Mouse (Mus musculus) limb, embryonic 14.5 days (tissue): ENCODE results near the gene Tmem97. TPM values are rescaled to one million over a fixed set of nuclear protein-coding genes. Genes with fewer than 3 reads are reported as not detected.

Experiments used
- ATAC-seq: fragments of 200-750 bp; cut with Nextera tagmentation; 2 replicates; pipeline ENCODE4 v1.8.0; 2017; ENCODE audit warnings: low read depth, moderate number of reproducible peaks, moderate TSS enrichment; ENCODE audit not compliant: low FRiP score
- DNase-seq: peaks from one replicate; pipeline ENCODE4 v3.0.0-alpha.2; 2015; ENCODE audit warnings: low spot score
- H3K27ac ChIP-seq: fragments of 300-500 bp; sonication (generic); replicated peaks from 2 replicates; pipeline ENCODE4 v1.5.1; 2014; ENCODE audit warnings: low read depth, mild to moderate bottlenecking, low read length, moderate library complexity, mixed read lengths
- H3K27me3 ChIP-seq: fragments of 300-500 bp; sonication (generic); 2 replicates; pipeline ENCODE4 v1.6.1; 2014; ENCODE audit warnings: low read length, mixed read lengths; ENCODE audit not compliant: control insufficient read depth, insufficient read depth
- H3K36me3 ChIP-seq: fragments of 300-500 bp; sonication (generic); 2 replicates; pipeline ENCODE4 v1.6.1; 2014; ENCODE audit warnings: mild to moderate bottlenecking, low read length, moderate library complexity, mixed read lengths; ENCODE audit not compliant: control insufficient read depth, insufficient read depth
- H3K4me1 ChIP-seq: fragments of 300-500 bp; sonication (generic); 2 replicates; pipeline ENCODE4 v1.6.1; 2014; ENCODE audit warnings: antibody characterized with exemption, low read length, mixed read lengths; ENCODE audit not compliant: control insufficient read depth, insufficient read depth
- H3K4me2 ChIP-seq: fragments of 300-500 bp; sonication (generic); replicated peaks from 2 replicates; pipeline ENCODE4 v1.6.1; 2014; ENCODE audit warnings: low read depth, mild to moderate bottlenecking, low read length, moderate library complexity; ENCODE audit not compliant: severe bottlenecking
- H3K4me3 ChIP-seq: fragments of 300-500 bp; sonication (generic); replicated peaks from 2 replicates; pipeline ENCODE4 v1.5.1; 2014; ENCODE audit warnings: low read length
- H3K9ac ChIP-seq: fragments of 300-500 bp; sonication (generic); 2 replicates; pipeline ENCODE4 v1.6.1; 2014; ENCODE audit warnings: mild to moderate bottlenecking, low read depth, low read length, moderate library complexity; ENCODE audit not compliant: severe bottlenecking
- H3K9me3 ChIP-seq: fragments of 300-500 bp; sonication (generic); 2 replicates; pipeline ENCODE4 v1.6.1; 2016; ENCODE audit warnings: low read length; ENCODE audit not compliant: control insufficient read depth
- POLR2A ChIP-seq: fragments of 200-500 bp; IDR thresholded peaks from 2 replicates; pipeline ENCODE4 v1.8.0; 2012; ENCODE audit warnings: inconsistent platforms, mild to moderate bottlenecking, moderate library complexity, borderline replicate concordance; ENCODE audit not compliant: insufficient read depth, insufficient read length; ENCODE audit errors: extremely low read depth
- WGBS: fragments of 180-500 bp; shearing (Covaris S2); extraction: QIAGEN DNeasy Blood & Tissue Kit; methylation state at CpG from one replicate; pipeline ENCODE4 v1.1.7; 2014; 5-methylcytosine and 5-hydroxymethylcytosine counted together
- polyA plus RNA-seq, 2 experiments: library from polyadenylated mRNA; depleted of rRNA in 1 of 2; stranded (reverse) in 1 of 2; unstranded in 1 of 2; fragments of >200 nt; fragmentation: Nextera tagmentation in 1 of 2; extraction: Ambion mirVana in 1 of 2; gene quantifications; 2 replicates each; pipeline versions ENCODE4 v1.2.1 to v1.2.3; 2012 to 2014

The Tmem97 gene
- polyA plus RNA-seq, 2 experiments, result 42.6 to 103 TPM

DNA sequence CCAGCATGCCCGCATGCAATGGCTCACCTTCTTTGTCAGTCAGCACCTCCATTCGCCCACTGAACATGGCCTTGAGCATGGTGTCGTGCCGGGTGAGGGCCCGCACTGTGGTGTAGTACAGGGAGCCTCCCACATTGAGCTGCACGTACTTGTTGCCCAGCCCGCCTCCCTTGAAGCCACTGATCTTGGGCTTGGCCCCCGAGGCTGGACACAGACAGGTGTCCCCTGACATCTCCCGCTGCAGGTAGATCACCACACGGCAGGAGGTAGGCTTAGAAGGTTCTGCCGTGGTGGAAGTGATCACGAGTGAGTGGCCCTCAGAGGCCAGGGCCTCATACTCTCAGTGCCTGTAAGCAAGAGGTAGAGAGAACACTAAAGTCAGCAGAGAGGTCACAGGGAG lies 20.6 kb downstream of the Tmem97 start:
- Histone ChIP-seq H3K9ac (no peak overlapping the region), H3K27me3 (no peaks in the 10 kb centered on the region), H3K27ac (no peak overlapping the region), H3K4me2 (no peak overlapping the region), H3K4me3 (no peak overlapping the region), H3K36me3 (peaks cover 60% of the 10 kb centered on the region), H3K4me1 (peaks cover 5% of the 10 kb centered on the region), H3K9me3 (no peaks in the 10 kb centered on the region)
- no peak for DNase-seq
- no peak for TF ChIP-seq POLR2A
- 90% methylated on average over 12 of the region's 12 CpGs for WGBS
- no peak for ATAC-seq

DNA sequence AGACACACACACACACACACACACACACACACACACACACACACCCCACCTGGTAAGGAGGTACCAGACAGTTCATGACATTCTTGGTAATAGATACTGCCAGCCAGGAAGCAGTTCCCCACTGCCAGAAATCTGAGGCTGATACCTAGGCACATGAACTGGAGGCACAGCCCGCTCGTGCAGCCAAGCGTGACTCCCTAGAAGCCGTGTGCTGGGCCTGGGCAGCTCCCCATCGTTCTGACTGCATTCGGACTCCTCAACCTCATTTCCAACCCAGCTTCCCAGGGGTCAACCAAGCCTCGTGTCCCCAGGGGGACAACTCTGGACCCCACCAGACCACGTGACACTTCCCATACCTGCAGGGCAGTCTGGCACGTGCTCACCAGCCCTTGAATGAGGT lies 21.9 kb downstream of the Tmem97 start:
- Histone ChIP-seq H3K4me2 (no peak overlapping the region), H3K27me3 (no peaks in the 10 kb centered on the region), H3K4me3 (no peak overlapping the region), H3K9me3 (no peaks in the 10 kb centered on the region), H3K4me1 (no peaks in the 10 kb centered on the region), H3K36me3 (peaks cover 73% of the 10 kb centered on the region), H3K27ac (no peak overlapping the region), H3K9ac (no peak overlapping the region)
- no peak for ATAC-seq
- no peak for DNase-seq
- WGBS, result 92% methylated on average over 9 of the region's 9 CpGs
- TF ChIP-seq POLR2A, result no peak

DNA sequence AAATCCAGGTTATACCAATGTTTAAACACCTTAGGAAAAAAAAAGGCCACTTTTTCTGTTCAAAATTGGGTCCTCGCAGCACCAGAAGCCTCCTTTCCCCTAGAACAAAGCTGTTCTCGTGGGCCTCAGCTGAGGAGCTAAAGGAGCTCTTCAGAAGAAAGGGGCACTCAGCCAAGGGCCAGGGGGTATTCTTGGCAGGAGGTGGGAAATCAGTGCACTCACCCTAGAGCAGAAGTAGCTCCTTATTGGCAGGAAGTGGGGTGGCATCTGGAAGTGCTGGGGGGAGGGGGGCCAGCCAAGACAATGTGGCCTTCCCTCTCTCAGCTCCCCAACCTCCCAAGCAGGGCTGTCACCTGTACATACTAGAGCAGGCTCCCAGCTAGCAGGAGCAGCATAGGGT lies 25.7 kb downstream of the Tmem97 start:
- no peak for ATAC-seq
- WGBS, result 83% methylated on average over 2 of the region's 2 CpGs
- Histone ChIP-seq H3K9me3 (no peaks in the 10 kb centered on the region), H3K4me2 (no peak overlapping the region), H3K9ac (no peak overlapping the region), H3K36me3 (peaks cover 96% of the 10 kb centered on the region), H3K4me3 (no peak overlapping the region), H3K4me1 (no peaks in the 10 kb centered on the region), H3K27ac (no peak overlapping the region), H3K27me3 (no peaks in the 10 kb centered on the region)
- no peak for DNase-seq
- no peak for TF ChIP-seq POLR2A

DNA sequence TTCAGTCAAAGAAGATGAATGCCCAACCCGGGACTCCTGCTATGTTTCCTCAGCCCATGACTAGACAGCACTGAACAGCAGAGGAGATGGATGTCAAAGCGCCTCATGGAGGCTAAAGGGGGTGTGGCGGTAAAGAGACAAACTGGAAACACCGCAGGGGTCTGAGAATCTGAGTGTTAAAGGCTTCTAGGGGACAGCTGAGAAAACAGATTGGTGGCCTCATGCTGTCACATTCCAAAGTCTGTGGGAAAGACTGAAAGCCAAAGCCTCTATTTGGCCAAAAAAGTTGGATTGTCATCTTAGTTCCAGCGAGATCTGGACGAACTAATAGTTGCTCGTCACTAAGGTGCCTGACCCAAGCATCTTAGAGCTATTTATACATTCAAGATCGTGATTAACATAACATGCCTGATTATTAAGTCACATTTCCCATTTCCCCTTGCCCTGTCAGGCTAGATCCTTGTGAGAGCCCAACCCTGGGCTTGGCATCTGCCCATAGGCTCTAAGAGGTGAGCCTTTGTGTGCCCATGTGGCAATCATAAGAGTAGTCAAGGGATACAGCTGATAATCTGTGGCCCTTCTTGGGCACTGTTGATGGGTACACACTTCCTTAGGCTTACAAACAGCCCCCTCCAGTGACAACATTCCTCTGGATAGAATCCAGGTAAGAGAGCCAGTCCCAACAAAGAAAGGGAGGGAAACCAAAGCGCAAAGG lies 27.2 kb downstream of the Tmem97 start:
- ATAC-seq (no peak), DNase-seq (no peak)
- Histone ChIP-seq H3K9ac (no peak overlapping the region), H3K4me3 (no peak overlapping the region), H3K27ac (no peak overlapping the region), H3K4me2 (no peak overlapping the region), H3K4me1 (no peaks in the 10 kb centered on the region), H3K27me3 (no peaks in the 10 kb centered on the region), H3K9me3 (no peaks in the 10 kb centered on the region), H3K36me3 (peaks cover 97% of the 10 kb centered on the region)
- 91% methylated on average over 9 of the region's 9 CpGs for WGBS
- no peak for TF ChIP-seq POLR2A

DNA sequence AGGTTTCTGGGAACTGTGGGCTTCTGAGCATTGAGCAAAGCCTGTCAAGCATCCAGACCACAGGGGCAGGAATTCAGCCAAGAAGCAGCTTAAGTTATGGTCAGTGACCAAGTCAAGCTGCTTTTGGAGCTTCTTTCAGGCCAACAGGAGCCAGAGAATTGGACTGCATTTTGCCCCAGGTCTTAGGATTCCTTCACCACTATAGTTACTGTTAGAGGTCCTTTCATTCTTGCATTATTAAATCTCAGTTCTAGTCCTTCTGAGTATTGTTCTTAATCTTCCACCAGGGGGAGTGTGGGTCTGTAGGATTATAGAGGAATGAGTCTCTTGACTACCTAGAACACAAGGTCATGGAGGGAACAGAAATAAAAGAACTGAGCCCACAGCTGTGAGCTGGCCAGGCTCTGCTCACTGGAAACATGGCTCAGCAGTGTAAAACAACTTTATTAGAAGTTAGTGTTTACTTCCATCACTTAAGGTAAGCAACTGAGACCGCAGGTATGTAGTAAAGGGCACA lies 28.0 kb downstream of the Tmem97 start:
- no peak for DNase-seq
- H3K9ac ChIP-seq, result no peak overlapping the region
- peaks cover 99% of the 10 kb centered on the region for H3K36me3 ChIP-seq
- no peak overlapping the region for H3K4me2 ChIP-seq
- no peaks in the 10 kb centered on the region for H3K4me1 ChIP-seq
- H3K27ac ChIP-seq, result no peak overlapping the region
- TF ChIP-seq POLR2A, result no peak
- H3K9me3 ChIP-seq, result no peaks in the 10 kb centered on the region
- no peaks in the 10 kb centered on the region for H3K27me3 ChIP-seq
- 86% methylated on average over 1 of the region's 1 CpGs for WGBS
- no peak overlapping the region for H3K4me3 ChIP-seq
- no peak for ATAC-seq
